Mouse (Mus musculus) left cerebral cortex, postnatal 4 days (tissue): ENCODE data around the gene Cdh4. TPM values are rescaled to one million over a fixed set of nuclear protein-coding genes. Genes with fewer than 3 reads are reported as not detected.

Experiments used
- DNase-seq: peaks from one replicate; pipeline ENCODE4 v3.0.0-alpha.2; 2022
- intact Hi-C: fragments of 180-260 bp; cut with DNase I; formaldehyde crosslinking; loops from one replicate; pipeline ENCODE4 v1.15.1; 2025
- total RNA-seq, 2 experiments: library from RNA; stranded (reverse); gene quantifications; 2 replicates each; pipeline ENCODE4 v1.2.3; 2021

The Cdh4 gene
- total RNA-seq, 2 experiments from 2014 or later, result 50.4 to 61.7 TPM

DNA sequence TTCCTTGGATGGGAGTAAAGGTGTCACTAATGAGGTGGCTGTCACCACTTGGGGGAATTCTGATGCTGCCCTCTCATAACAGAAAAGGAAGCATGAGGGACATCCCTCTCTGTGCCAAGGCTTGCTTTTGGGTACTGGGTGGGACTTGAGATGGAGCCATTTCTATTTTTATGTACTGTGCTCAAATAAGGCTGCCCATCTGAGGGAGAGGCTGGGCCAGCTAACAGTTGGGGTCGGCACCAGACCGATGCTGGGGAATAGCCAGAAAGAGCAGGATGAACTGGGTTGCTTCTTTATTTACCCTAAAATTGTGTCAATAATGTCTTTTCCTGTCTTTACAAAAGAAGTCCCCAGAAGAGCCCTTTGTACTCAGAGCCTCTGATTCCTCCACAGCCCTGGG, 17.4 kb downstream of the Cdh4 start:
- peak; percentile 29 for DNase-seq

DNA sequence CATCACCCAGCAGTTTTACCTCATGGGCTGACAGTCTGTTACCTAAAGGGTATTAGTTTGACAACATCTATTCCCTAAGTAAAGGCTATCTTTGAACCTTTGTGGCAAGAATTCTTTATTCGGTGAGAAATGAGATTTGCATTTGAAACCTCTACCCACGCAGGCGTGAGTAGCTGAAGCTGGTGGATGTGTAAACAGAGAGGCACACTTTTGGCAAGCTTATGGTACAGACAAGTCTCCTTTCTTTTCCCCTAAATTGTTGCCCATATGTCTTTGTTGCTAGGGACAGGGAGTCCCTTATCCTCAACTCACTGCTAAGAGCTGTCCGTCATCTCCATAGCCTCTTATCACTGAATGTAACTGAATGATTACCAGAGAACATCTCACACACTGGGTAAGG, 21.3 kb downstream of the Cdh4 start:
- intact Hi-C loops, result no loop called here
- no peak for DNase-seq

More for the DNA sequence above, 17.4 kb downstream of the Cdh4 start:
- intact Hi-C loops, result no loop called here

DNA sequence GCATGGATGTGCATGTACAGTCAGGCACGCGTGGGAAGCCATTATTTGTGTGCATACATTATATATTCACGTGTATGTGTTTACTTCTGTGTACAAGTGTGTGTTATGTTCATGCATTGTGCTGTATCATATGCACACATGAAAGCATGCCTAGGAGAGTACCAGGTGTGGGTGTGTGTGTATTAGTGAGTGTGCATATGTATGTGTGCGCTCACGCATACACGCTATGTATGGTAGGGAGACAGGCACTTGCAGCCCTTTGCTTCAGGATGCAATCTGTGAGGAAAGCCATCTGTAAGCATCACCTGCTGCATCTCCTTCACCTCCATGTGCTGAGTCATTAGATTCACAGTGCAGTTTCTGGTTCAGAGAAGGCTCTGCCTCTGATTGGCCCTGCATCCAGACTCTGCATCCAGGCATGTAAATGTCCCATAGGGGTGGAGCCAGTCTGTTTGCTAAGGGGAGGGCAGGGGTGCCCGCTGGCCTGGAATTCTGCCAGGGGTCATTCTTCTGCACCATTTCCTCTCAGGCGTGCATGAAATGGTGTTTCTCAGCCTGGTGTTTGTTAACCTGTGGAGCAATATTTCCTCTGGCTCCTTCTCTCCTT, 25.7 kb downstream of the Cdh4 start:
- intact Hi-C loops, result no loop called here

DNA sequence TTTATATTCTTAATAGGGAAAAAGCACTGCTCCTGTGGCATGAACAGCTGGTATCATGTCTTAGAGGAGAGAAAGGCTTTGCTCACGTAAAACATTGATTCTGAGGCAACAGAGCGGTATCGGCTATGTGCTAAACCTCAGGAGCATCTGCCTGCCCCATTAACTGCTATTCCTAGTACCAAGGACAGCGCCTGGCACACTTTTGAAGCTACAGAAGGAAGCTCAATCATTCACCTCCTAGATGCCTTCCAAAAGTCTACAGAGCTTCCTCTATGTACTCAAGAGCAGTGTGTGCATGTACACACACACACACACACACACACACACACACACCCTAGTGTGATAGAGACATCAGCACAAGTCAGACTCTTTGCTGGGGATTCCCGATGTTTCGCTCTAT, 34.4 kb downstream of the Cdh4 start:
- intact Hi-C loops, result no loop called here
- no peak for DNase-seq

More for the DNA sequence above, 25.7 kb downstream of the Cdh4 start:
- DNase-seq, result peak; percentile 59

DNA sequence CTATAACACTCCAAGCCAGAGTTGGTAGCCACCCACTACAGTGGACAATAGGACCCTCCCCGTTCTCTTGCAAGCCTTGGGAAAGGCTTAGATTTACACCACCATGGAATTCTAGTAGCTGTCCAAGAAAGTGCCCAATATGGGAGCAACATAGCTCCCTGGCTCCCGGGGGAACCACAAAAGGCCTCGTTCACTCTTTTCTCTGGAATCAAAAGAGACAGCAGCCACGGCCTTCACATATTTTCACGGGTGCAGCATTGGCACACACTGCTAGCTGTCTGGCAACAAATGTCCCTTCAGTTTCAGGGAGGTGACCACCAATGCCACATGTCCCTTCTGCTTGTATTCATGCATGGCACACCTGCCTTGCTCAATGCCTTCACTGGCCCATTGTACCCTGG, 38.6 kb downstream of the Cdh4 start:
- DNase-seq, result peak; percentile 63
- intact Hi-C loops, result no loop called here

DNA sequence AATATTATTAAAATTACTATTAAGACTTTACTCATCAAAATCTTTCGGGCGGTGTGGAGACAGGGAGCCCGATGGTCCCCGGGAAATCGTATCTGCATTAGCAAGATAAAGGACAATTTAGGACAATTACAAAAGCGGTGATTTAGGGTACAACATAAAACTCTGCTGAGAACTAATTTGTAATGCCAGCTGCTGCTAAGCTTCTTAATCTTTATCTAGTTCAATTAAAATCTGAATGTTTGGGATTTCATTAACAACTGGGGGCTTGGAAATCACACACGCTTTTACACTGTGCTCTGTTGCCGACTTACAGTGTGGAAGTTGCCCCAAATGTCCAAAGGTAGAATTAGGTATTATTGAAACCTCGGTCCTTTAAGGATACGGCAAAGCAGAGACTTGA, 39.1 kb downstream of the Cdh4 start:
- intact Hi-C loops, result no loop called here
- no peak for DNase-seq

DNA sequence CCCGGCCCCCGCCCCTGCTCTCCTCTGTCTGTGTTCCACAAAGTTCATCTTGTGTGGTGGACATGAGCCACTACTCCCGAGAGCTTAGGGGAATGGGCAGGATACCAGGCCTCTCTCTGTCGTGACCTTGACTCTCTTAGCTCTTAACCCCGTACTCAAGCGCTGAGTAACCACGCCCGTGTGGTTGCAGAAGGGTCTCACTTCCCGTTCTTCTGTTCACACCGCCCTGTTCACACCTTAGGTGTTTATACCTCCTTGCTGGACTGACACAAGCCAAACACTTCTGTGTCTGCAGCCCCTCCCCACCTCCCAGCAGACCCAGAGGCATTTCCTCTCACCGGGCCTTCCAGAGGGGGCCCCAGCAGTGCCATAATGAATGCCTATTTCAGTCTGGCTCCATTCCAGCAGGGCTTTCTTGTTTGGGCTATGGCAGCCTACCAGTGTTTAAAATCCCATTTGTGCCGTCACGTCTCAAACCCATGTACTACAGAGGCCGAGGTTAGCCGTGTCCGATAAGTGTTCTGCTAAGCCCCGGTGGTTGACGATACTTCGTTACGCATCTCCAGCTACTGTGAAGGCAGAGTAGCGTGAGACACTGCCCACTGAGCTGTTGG, 46.4 kb downstream of the Cdh4 start:
- no peak for DNase-seq
- intact Hi-C loops, result no loop called here

DNA sequence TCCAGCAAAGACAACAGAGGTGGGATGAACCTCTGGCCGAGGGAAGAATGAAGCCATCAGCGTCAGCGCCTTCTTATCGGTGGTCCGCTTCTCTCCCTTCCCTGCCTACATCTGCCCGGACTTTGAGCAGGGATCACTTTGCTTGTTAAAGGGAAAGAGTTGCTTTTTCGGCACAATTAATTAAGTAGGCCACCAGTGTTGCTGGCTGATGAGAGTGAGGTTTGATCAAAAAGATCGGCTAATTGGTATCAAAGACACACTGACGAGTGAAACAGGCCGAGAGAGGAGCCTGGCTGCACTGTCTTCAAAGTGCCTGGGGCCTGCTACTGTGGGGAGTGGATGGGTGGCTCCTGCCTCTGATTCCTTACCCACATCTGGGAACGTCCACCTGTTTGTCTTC, 49.7 kb downstream of the Cdh4 start:
- intact Hi-C loops, result no loop called here
- no peak for DNase-seq

DNA sequence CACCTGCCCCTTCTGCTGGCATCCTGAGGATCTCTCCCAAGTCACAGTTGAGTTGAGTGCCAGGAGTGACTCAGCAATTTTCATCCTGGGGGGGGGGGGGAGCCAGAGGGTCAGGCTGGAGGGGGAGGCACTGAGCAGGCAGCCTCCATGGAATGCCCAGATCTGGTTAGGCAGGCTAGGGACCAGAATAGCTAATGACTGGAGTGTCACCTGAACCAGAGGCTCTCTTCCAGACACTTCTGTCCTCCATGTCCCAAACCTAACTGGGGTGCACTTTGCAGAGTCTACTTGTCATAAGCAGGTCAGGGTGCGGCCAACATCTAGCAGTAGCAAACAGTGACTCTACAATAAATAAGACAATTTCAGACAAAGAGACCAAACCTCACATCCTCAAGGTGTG, 52.0 kb downstream of the Cdh4 start:
- intact Hi-C loops, result no loop called here
- no peak for DNase-seq

DNA sequence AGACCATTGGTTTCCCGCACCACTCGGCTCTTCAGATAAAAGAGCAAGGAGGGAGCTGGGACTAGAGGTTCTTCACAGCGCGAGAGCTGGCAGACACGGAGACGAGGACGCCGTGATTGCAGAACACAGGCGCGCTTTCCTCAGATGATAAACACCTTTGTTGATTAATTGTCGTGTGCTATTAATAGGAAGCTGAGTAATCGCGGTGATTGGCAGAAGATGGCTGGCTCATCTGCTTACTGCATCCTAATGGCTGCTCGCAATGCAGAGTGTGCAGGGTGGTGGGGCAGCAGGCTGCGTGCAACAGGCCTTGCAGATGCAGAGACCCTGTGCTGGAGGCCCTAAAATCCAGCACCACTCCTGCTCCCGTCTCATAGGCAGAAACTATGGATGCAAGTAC, 68.2 kb downstream of the Cdh4 start:
- DNase-seq, result no peak
- intact Hi-C loops, result no loop called here

DNA sequence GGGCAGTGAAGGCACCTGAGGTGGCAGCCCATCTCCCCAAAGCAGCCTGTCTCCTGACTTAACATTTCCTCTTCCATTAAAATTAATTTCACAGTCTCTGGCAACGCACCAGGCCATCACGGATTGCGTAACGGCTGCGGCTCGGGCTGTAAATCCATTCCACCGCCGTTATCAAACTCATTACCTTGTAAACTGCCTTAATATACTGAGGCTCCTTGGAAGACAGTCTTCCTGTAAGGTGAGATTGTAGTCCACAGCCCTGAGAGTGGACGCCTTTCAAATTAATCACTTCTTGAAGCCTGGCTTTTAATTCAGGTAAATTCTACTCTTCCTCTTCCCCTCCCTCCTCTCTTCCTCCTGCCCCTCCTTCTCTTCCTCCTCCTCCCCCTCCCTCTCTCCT, 74.3 kb downstream of the Cdh4 start:
- intact Hi-C loops, result no loop called here

DNA sequence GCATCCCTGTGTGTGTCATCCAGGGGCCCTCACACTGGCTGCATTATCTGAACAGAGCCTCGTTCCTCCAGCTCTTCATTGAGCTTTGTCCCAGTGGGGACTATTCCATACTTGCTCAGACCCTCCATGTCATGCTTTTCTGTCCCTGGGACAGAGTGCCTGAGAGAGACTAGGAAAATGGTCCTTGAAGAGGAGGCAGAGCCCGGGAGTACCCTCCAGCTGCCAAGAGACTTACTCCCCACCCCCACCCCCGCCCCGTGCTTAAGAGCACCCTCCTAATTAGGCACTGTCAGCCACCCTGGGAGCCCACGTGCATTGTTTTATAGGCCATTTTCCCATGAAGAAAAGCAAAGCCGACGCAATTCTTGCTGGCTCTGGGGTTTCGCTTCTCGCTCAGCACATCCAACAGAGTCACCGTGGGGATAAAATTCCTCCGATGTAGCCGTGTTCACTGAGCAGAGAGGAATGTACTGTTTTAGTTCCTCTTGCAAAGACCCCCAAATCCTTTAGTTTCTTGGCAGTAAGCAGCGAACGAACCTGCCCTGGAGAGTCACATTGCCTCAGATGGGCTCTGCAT, 76.3 kb downstream of the Cdh4 start:
- no peak for DNase-seq
- intact Hi-C loops, result no loop called here

More for the DNA sequence above, 74.3 kb downstream of the Cdh4 start:
- DNase-seq, result no peak

DNA sequence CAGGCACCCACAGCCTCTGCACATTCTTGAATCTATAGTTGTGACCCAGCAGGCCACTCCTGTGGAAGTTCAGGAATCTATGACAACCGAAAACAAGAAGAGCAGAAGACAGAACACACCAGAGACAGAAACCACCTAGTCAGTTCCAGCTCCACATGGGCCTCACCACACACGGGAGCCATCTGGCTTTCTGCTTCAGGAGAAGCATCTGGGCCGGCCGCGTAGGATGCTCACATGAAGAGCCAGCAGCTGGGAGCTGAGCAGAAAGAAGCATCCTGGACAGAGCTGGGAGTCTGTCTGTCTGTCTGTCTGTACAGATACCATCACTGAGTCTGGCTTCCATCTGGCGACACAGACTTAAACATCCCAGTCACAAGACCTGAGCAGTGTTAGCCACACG, 76.9 kb downstream of the Cdh4 start:
- DNase-seq, result no peak
- intact Hi-C loops, result no loop called here

DNA sequence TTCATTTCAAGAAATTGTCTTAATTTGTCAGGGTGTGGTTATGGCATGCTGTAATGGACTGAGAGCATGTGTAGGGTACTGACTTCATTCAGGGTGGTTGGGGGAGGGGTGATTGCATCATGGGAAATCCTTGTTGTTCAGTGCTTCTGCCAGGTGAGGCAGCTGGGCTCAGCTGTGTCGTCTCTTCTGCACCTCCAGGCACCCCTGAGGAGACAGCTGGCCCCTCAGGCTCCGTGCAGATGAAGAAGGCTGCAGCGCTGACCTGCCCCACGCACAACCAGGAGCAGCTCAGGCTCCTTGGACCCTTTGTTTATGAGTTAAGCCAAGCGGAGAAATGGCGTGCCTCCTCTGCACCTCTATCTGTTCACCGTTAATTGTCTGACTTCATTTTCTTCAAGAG, 77.7 kb downstream of the Cdh4 start:
- DNase-seq, result no peak
- intact Hi-C loops, result no loop called here

DNA sequence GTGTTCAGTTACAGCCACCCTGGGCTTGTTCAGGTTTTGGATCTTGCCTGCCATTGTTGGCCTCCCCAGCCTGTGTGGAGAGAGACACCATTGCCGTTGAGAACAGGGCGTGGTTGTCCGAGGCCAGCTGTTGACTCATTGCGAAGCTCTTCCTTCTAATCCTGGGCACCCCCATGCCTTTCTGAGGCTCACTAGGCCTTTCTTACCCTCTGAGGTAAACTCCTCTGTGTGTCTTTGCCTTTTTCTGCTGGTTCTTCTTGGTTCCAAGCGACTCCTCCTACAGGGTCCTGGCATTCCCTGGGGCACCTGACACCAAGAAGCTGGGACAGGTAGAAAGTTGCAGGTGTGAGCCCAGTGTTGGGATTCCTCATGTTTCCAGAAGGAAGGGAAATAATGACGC, 78.7 kb downstream of the Cdh4 start:
- intact Hi-C loops, result no loop called here
- no peak for DNase-seq

DNA sequence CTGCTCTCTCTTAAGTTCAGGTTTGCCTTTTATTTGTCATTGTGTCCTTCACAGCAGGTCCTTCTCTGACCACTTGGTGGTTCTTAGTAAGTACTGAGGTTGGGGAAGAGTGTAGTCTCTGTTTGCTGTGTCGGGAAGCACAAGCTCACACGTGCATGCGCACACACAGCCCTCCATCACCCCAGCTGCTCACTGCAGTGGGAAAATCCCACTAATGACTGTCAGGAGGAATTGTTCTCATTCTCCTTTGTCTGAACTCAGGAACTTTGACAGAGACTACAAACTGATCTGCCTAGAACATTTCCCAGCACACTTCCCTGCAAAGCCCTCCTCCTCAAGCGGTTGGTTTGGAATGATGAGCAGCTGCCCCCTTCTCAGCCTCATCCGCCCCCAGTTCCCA, 79.2 kb downstream of the Cdh4 start:
- no peak for DNase-seq
- intact Hi-C loops, result no loop called here

DNA sequence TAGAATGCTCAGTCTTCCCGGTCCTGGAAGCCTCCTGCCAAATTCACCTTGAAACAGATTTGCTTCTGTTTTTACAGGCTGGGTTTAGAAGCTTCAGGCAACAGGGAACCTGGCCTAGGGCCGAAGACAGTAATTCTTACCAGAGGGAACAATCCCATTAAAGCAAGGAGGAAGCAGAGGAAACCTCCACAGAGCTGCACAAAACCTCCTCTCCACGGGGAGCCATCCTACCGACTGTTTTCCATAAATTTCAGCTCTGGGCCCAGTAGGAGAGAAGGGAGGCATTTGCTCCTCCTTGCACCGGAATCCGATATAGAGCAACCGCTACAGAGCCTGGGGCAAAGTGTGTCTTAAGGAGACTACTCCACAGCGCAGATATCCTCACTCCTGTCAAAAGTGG, 79.9 kb downstream of the Cdh4 start:
- intact Hi-C loops, result no loop called here
- no peak for DNase-seq

DNA sequence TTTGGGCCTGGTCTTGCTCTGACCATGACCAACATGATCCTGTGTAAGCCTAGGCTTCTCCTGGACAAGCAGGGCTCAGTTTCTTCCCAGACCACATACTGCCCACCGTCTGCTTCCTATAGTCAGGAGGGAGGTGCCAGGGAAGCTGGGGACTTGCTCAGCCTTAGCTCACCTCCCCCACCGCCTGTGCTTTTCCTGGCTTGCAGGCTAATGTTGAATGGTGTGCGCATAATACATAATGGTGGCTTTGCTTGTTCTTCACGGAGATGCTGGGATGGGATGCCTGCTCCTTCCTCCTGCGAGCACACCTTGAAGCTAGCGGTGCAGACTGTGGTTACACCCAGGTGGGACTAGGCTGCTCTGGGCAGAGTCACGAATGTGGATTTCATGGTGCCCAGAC, 84.7 kb downstream of the Cdh4 start:
- no peak for DNase-seq
- intact Hi-C loops, result no loop called here

DNA sequence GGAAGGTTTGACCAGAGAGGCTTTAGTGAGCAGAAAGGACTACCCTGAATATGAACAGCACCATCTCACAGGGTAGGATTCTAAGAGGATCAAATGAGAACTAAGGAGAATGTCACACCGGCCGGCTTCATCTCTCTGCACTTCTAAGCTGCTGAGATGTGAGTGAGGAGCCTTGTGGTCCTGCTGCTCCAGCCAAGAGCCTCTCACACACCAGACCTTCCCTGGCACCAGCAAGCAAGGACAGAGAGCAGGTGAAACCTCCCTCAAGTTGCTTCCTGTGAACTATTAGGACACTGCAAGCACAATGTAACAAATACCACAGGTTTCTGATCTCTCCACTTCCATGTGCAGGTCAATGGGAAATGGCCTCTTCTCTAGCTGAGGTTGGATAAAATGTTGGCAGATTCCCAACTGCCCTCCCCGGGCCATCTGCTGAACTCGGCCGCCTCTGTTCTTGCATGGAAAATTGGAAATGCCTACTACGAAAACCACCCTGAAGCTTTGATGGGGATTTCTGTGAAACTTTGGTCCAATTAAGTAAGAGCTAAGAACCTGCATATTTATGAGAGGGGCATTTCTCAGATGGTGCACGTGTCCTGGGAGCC, 88.3 kb downstream of the Cdh4 start:
- intact Hi-C loops, result no loop called here

DNA sequence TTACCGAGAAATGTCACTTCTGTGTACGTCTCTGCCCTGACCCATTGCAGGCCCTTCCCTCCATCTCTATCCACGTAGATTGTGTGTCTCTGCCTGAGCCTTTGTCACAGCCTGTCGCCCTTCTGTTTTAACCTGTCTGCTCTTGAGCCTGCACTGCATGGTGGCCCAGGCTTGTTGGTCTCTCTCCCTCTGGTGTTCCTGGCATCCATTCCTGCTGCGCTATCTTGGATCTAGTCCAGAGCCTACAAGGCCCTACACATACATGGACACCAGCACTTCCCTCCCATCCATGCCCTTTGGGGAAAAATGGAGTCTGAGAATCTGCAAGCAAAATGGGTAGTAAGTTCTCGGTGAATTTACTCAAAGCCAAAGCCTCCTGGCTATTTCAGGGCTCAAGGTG, 91.0 kb downstream of the Cdh4 start:
- intact Hi-C loops, result no loop called here
- DNase-seq, result peak; percentile 50

More for the DNA sequence above, 88.3 kb downstream of the Cdh4 start:
- peak; percentile 74 for DNase-seq

DNA sequence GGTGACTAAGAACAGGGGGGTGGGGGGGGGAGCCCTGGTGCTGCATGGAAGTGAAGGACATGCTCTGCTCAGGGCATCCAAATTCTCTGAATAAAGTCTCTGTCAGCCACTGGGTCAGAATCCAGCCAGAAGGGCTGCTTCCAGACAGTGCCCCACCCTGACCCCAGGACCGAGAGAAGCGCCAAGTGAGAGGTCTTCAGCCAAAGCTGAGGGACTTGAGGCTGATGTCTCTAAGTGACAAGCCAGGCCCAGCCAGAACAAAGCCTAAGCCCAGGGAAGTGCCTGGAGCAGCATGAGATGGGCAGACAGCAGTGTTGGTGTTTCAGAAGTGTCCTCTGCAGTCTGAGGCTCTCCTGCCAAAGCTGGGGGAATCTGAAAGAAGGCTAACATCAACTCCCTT, 91.7 kb downstream of the Cdh4 start:
- intact Hi-C loops, result no loop called here
- peak; percentile 50 for DNase-seq

DNA sequence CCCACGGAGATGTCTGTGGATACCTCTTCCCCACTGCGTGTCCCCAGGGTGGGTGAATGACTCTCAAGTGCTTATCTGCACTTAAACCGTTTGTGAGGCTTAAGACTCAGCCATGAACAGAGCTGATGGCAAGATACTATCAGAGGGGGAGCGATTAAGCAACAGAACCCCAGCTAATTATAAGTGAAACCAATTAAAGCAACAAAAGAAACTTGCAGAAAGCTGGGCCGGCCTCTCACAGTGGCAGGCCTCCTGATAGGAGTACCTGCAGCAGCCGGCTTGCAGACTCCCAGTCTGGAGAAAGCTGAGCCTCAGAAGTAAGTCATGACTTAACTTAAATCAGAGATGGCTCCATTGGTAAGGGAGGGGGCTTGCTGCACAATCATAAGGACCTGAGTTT, 93.0 kb downstream of the Cdh4 start:
- no peak for DNase-seq
- intact Hi-C loops, result no loop called here
